Mouse (Mus musculus) ES-Bruce4 (cell line): Measurements from ENCODE around the gene Ociad2.

Source experiments
- CTCF ChIP-seq: IDR thresholded peaks from one replicate; pipeline ENCODE4 v1.8.1; 2011; ENCODE audit warnings: low read depth, low read length
- EP300 ChIP-seq: IDR thresholded peaks from 2 replicates; pipeline ENCODE4 v1.6.1; 2011; ENCODE audit warnings: low read depth, low read length; ENCODE audit not compliant: insufficient read depth
- POLR2A ChIP-seq: IDR thresholded peaks from one replicate; pipeline ENCODE4 v1.8.1; 2011; ENCODE audit warnings: low read length; ENCODE audit not compliant: insufficient read depth

GRCm38 (mm10) chr5:73289900-73290299 is 50.9 kb downstream of the Ociad2 start:
- no peak for TF ChIP-seq EP300
- TF ChIP-seq CTCF: no peak
- TF ChIP-seq POLR2A: no peak
